Mouse (Mus musculus): Measurements from ENCODE around the gene Sept9. TPM values are rescaled to one million over a fixed set of nuclear protein-coding genes. Genes with fewer than 3 reads are reported as not detected.

Sept9 gene
- polyA plus RNA-seq, 1 experiment: 41.4 TPM

GRCm38 (mm10) chr11:117265270-117265980 lies 66.0 kb downstream of the Sept9 start:
- 4% methylated on average over 18 of the region's 18 CpGs for WGBS
- peak; percentile 28 for DNase-seq
- Histone ChIP-seq H3K4me3 (replicated peaks; ENCODE audit: extremely low read depth, low read depth, low read length) (peak overlapping the region; percentile 70), H3K4me1 (ENCODE audit: control insufficient read depth, insufficient read depth, low read length) (peaks cover 19% of the 10 kb centered on the region)
- TF ChIP-seq POLR2A (IDR thresholded peaks at IDR 0.05; ENCODE audit: borderline replicate concordance, extremely low read depth, low read depth, low read length) (no peak), CTCF (IDR thresholded peaks at IDR 0.05; ENCODE audit: insufficient read depth, low read length) (no peak)

GRCm38 (mm10) chr11:117265981-117266905 lies 66.8 kb downstream of the Sept9 start:
- Histone ChIP-seq H3K4me3 (replicated peaks; ENCODE audit: extremely low read depth, low read depth, low read length) (peak overlapping the region; percentile 77), H3K4me1 (ENCODE audit: control insufficient read depth, insufficient read depth, low read length) (peaks cover 19% of the 10 kb centered on the region)
- DNase-seq: peak; percentile 79
- WGBS: 2% methylated on average over 68 of the region's 69 CpGs
- TF ChIP-seq CTCF (IDR thresholded peaks at IDR 0.05; ENCODE audit: insufficient read depth, low read length) (no peak), POLR2A (IDR thresholded peaks at IDR 0.05; ENCODE audit: borderline replicate concordance, extremely low read depth, low read depth, low read length) (0 out of 2 replicates have a peak, but pooled peaks have one; percentile 33)

GRCm38 (mm10) chr11:117266906-117267721 lies 67.7 kb downstream of the Sept9 start:
- 2% methylated on average over 37 of the region's 37 CpGs for WGBS
- peak; percentile 36 for DNase-seq
- TF ChIP-seq POLR2A (IDR thresholded peaks at IDR 0.05; ENCODE audit: borderline replicate concordance, extremely low read depth, low read depth, low read length): peak; percentile 42; the same call in 1 of the 2 replicates
- 0 out of 2 replicates have a peak, but pooled peaks have one; percentile 18 for TF ChIP-seq CTCF (IDR thresholded peaks at IDR 0.05; ENCODE audit: insufficient read depth, low read length)
- Histone ChIP-seq H3K4me1 (ENCODE audit: control insufficient read depth, insufficient read depth, low read length) (peaks cover 19% of the 10 kb centered on the region), H3K4me3 (replicated peaks; ENCODE audit: extremely low read depth, low read depth, low read length) (peak overlapping the region; percentile 77)

- peaks cover 19% of the 10 kb centered on the region for H3K4me1 ChIP-seq (ENCODE audit: control insufficient read depth, insufficient read depth, low read length)
- TF ChIP-seq CTCF (IDR thresholded peaks at IDR 0.05; ENCODE audit: insufficient read depth, low read length) (no peak), POLR2A (IDR thresholded peaks at IDR 0.05; ENCODE audit: borderline replicate concordance, extremely low read depth, low read depth, low read length) (no peak)
- H3K4me3 ChIP-seq (replicated peaks; ENCODE audit: extremely low read depth, low read depth, low read length): no peak overlapping the region
- no peak for DNase-seq
- 21% methylated on average over 4 of the region's 4 CpGs for WGBS
These were observed 68.4 kb downstream of the Sept9 start for GRCm38 (mm10) chr11:117267828-117268227.

- H3K4me1 ChIP-seq (ENCODE audit: control insufficient read depth, insufficient read depth, low read length): peaks cover 19% of the 10 kb centered on the region
- TF ChIP-seq CTCF (IDR thresholded peaks at IDR 0.05; ENCODE audit: insufficient read depth, low read length): no peak
- TF ChIP-seq POLR2A (IDR thresholded peaks at IDR 0.05; ENCODE audit: borderline replicate concordance, extremely low read depth, low read depth, low read length): no peak
- 46% methylated on average over 10 of the region's 10 CpGs for WGBS
- DNase-seq: no peak
- H3K4me3 ChIP-seq (replicated peaks; ENCODE audit: extremely low read depth, low read depth, low read length): no peak overlapping the region
These were observed 69.0 kb downstream of the Sept9 start for GRCm38 (mm10) chr11:117268304-117268956.

GRCm38 (mm10) chr11:117269053-117269702 lies 69.7 kb downstream of the Sept9 start:
- no peak for DNase-seq
- no peak overlapping the region for H3K4me3 ChIP-seq (replicated peaks; ENCODE audit: extremely low read depth, low read depth, low read length)
- TF ChIP-seq POLR2A (IDR thresholded peaks at IDR 0.05; ENCODE audit: borderline replicate concordance, extremely low read depth, low read depth, low read length): no peak
- TF ChIP-seq CTCF (IDR thresholded peaks at IDR 0.05; ENCODE audit: insufficient read depth, low read length): no peak
- H3K4me1 ChIP-seq (ENCODE audit: control insufficient read depth, insufficient read depth, low read length): peaks cover 16% of the 10 kb centered on the region
- WGBS: 56% methylated on average over 8 of the region's 8 CpGs

- WGBS: 24% methylated on average over 6 of the region's 6 CpGs
- H3K4me1 ChIP-seq (ENCODE audit: control insufficient read depth, insufficient read depth, low read length): peaks cover 10% of the 10 kb centered on the region
- DNase-seq: no peak
- H3K4me3 ChIP-seq (replicated peaks; ENCODE audit: extremely low read depth, low read depth, low read length): no peak overlapping the region
- TF ChIP-seq CTCF (IDR thresholded peaks at IDR 0.05; ENCODE audit: insufficient read depth, low read length) (no peak), POLR2A (IDR thresholded peaks at IDR 0.05; ENCODE audit: borderline replicate concordance, extremely low read depth, low read depth, low read length) (no peak)
These were observed 70.5 kb downstream of the Sept9 start for GRCm38 (mm10) chr11:117269946-117270345.

GRCm38 (mm10) chr11:117274973-117275372 lies 75.5 kb downstream of the Sept9 start:
- Histone ChIP-seq H3K4me1 (ENCODE audit: control insufficient read depth, insufficient read depth, low read length) (peaks cover 16% of the 10 kb centered on the region), H3K4me3 (replicated peaks; ENCODE audit: extremely low read depth, low read depth, low read length) (no peak overlapping the region)
- no peak for DNase-seq
- TF ChIP-seq CTCF (IDR thresholded peaks at IDR 0.05; ENCODE audit: insufficient read depth, low read length): no peak
- no peak for TF ChIP-seq POLR2A (IDR thresholded peaks at IDR 0.05; ENCODE audit: borderline replicate concordance, extremely low read depth, low read depth, low read length)
- 55% methylated on average over 5 of the region's 5 CpGs for WGBS

All from lung, adult 2 months (tissue).